24 mouse cellular contexts compared by ENCODE assay signal in genomic region chr8:81371844-81372243, GRCm38 (mm10). TPM values are rescaled to one million over a fixed set of nuclear protein-coding genes. Genes with fewer than 3 reads are reported as not detected.
A peak's percentile ranks its signal among the peaks of the same experiment; 100 is the strongest.
DNase-seq lines count a peak whose midpoint lies in the region; ATAC-seq lines count a peak whose summit lies in the region.
"Had no signal": no experiment of that assay in that cellular context is flagged by ENCODE, and none has a peak within 500 bp of the region (broad histone marks: within the 10 kb centered on the region; RNA-seq: fewer than 3 reads in every experiment).

No protein-coding gene starts in this region.

- no peak overlapping the region for H3K27ac ChIP-seq in hindbrain, embryonic 11.5 days (ENCODE audit: low read depth, low read length)
- no peak overlapping the region for H3K27ac ChIP-seq in hindbrain, embryonic 10.5 days
- no peak overlapping the region for H3K27ac ChIP-seq in neural tube, embryonic 12.5 days
- no peak overlapping the region for H3K27ac ChIP-seq in neural tube, embryonic 13.5 days (replicated peaks)
- H3K27ac ChIP-seq: forebrain, embryonic 13.5 days; kidney, postnatal 0 days; limb, embryonic 12.5 days; midbrain, embryonic 12.5 days had no signal

- H3K4me1 ChIP-seq in hindbrain, embryonic 11.5 days (replicated peaks; ENCODE audit: control insufficient read depth, insufficient read depth, low read length): no peaks in the 10 kb centered on the region
- 0 out of 2 replicates have a peak, but pooled peaks cover 4% of the 10 kb centered on the region for H3K4me1 ChIP-seq in hindbrain, embryonic 10.5 days (replicated peaks)
- H3K4me1 ChIP-seq in neural tube, embryonic 12.5 days: peaks cover 4% of the 10 kb centered on the region; the same call in 1 of the 2 replicates
- H3K4me1 ChIP-seq in neural tube, embryonic 13.5 days (replicated peaks): peaks cover 19% of the 10 kb centered on the region
- H3K4me1 ChIP-seq: forebrain, embryonic 13.5 days; limb, embryonic 12.5 days; midbrain, embryonic 12.5 days had no signal

- H3K27me3 ChIP-seq in hindbrain, embryonic 11.5 days (ENCODE audit: control insufficient read depth, insufficient read depth, low read length): no peaks in the 10 kb centered on the region
- no peaks in the 10 kb centered on the region for H3K27me3 ChIP-seq in hindbrain, embryonic 10.5 days (ENCODE audit: insufficient read depth, poor library complexity, severe bottlenecking)
- no peaks in the 10 kb centered on the region for H3K27me3 ChIP-seq in neural tube, embryonic 12.5 days (replicated peaks)
- H3K27me3 ChIP-seq in neural tube, embryonic 13.5 days: no peaks in the 10 kb centered on the region
- H3K27me3 ChIP-seq: forebrain, embryonic 13.5 days; limb, embryonic 12.5 days; midbrain, embryonic 12.5 days had no signal

- no peaks in the 10 kb centered on the region for H3K9me3 ChIP-seq in hindbrain, embryonic 11.5 days (ENCODE audit: control insufficient read depth, low read length)
- H3K9me3 ChIP-seq in hindbrain, embryonic 10.5 days: no peaks in the 10 kb centered on the region
- H3K9me3 ChIP-seq in neural tube, embryonic 12.5 days: no peaks in the 10 kb centered on the region
- no peaks in the 10 kb centered on the region for H3K9me3 ChIP-seq in neural tube, embryonic 13.5 days
- H3K9me3 ChIP-seq: forebrain, embryonic 13.5 days; limb, embryonic 12.5 days; midbrain, embryonic 12.5 days had no signal

- 0 out of 2 replicates have a peak, but pooled peaks have one; percentile 28 for ATAC-seq in hindbrain, embryonic 11.5 days (ENCODE audit: low FRiP score)
- ATAC-seq in neural tube, embryonic 12.5 days (ENCODE audit: low FRiP score, low read depth): peak; percentile 61; the same call in 1 of the 2 replicates
- peak; percentile 70; the same call in 1 of the 2 replicates for ATAC-seq in neural tube, embryonic 13.5 days (ENCODE audit: low read depth)
- ATAC-seq: CD4-positive, CD25-positive, alpha-beta regulatory T cell, adult 4 months; forebrain, embryonic 13.5 days; inflammation-experienced regulatory T-cells, adult 6 months; liver, postnatal 0 days; lung, postnatal 0 days had no signal

- H3K9ac ChIP-seq in hindbrain, embryonic 11.5 days (ENCODE audit: low read depth, low read length): no peak overlapping the region
- no peak overlapping the region for H3K9ac ChIP-seq in neural tube, embryonic 12.5 days
- H3K9ac ChIP-seq in neural tube, embryonic 13.5 days: no peak overlapping the region
- H3K9ac ChIP-seq: forebrain, embryonic 13.5 days; limb, embryonic 12.5 days; liver, postnatal 0 days; midbrain, embryonic 12.5 days had no signal

- 67% methylated on average over 4 of the region's 4 CpGs for WGBS in hindbrain, embryonic 11.5 days
- WGBS in hindbrain, embryonic 10.5 days: 69% methylated on average over 4 of the region's 4 CpGs
- WGBS in neural tube, embryonic 12.5 days: 45% methylated on average over 4 of the region's 4 CpGs
- 36% methylated on average over 4 of the region's 4 CpGs for WGBS in neural tube, embryonic 13.5 days

- H3K36me3 ChIP-seq in hindbrain, embryonic 11.5 days (ENCODE audit: control insufficient read depth, insufficient read depth, low read length): no peaks in the 10 kb centered on the region
- H3K36me3 ChIP-seq in hindbrain, embryonic 10.5 days: no peaks in the 10 kb centered on the region
- no peaks in the 10 kb centered on the region for H3K36me3 ChIP-seq in neural tube, embryonic 12.5 days
- no peaks in the 10 kb centered on the region for H3K36me3 ChIP-seq in neural tube, embryonic 13.5 days
- H3K36me3 ChIP-seq: limb, embryonic 12.5 days; midbrain, embryonic 12.5 days had no signal

- H3K4me3 ChIP-seq in hindbrain, embryonic 11.5 days (ENCODE audit: low read depth, low read length): no peak overlapping the region
- H3K4me3 ChIP-seq in hindbrain, embryonic 10.5 days: no peak overlapping the region
- H3K4me3 ChIP-seq in neural tube, embryonic 12.5 days: no peak overlapping the region
- no peak overlapping the region for H3K4me3 ChIP-seq in neural tube, embryonic 13.5 days
- H3K4me3 ChIP-seq: forebrain, embryonic 13.5 days; limb, embryonic 12.5 days; midbrain, embryonic 12.5 days; myocyte had no signal

- DNase-seq in hindbrain, embryonic 11.5 days (ENCODE audit: low spot score): no peak
- DNase-seq in hindbrain, embryonic 10.5 days (ENCODE audit: low spot score): no peak
- no peak for DNase-seq in neural tube, embryonic 10.5 days (ENCODE audit: extremely low spot score, low spot score)
- DNase-seq in right cerebral cortex, postnatal 36 days (ENCODE audit: low spot score in 2 of 2): no peak
- DNase-seq in lung, postnatal 25 days (ENCODE audit: low spot score): no peak
- DNase-seq: adrenal gland, postnatal 25 days; cerebellum, adult 11-12 months; cerebellum, postnatal 10 days; gastrocnemius, postnatal 36 days; kidney, adult 18-20 months; liver, postnatal 0 days; right cerebral cortex, postnatal 14 days; thymus, postnatal 25 days had no signal

- H3K4me2 ChIP-seq in hindbrain, embryonic 11.5 days (replicated peaks; ENCODE audit: low read depth, low read length): no peak overlapping the region
- H3K4me2 ChIP-seq in neural tube, embryonic 12.5 days (replicated peaks): no peak overlapping the region
- no peak overlapping the region for H3K4me2 ChIP-seq in neural tube, embryonic 13.5 days
- H3K4me2 ChIP-seq: forebrain, embryonic 13.5 days; limb, embryonic 12.5 days; liver, embryonic 11.5 days; midbrain, embryonic 12.5 days had no signal

RNA-seq across cellular contexts. Expression of gene Inpp4b, which starts 29.5 kb away (rescaled TPM):
- polyA plus RNA-seq in hindbrain, embryonic 11.5 days (2014; fragmentation: Nextera tagmentation; extraction: Ambion mirVana): 3.5 and 7.0 TPM in 2 replicates
- polyA plus RNA-seq in hindbrain, embryonic 10.5 days (2016; fragmentation: Nextera tagmentation; extraction: Ambion mirVana): 3.0 and 3.9 TPM in 2 replicates
- 5.2 and 5.6 TPM in 2 replicates for polyA plus RNA-seq in neural tube, embryonic 12.5 days (2016; fragmentation: Nextera tagmentation; extraction: Ambion mirVana)
- 6.3 and 8.2 TPM in 2 replicates for polyA plus RNA-seq in neural tube, embryonic 13.5 days (2015; fragmentation: Nextera tagmentation; extraction: Ambion mirVana)
